Mouse (Mus musculus) adrenal gland, postnatal 4 days (tissue): ENCODE data around the gene Tmem52b. TPM values are rescaled to one million over a fixed set of nuclear protein-coding genes. Genes with fewer than 3 reads are reported as not detected.

Source experiments
- total RNA-seq, 2 experiments: library from RNA; stranded (reverse); gene quantifications; 2 replicates each; pipeline ENCODE4 v1.2.3; 2021

The Tmem52b gene
- total RNA-seq, 2 experiments from 2014 or later = 0.96 to 31.1 TPM

Other genes with a start within 250 kb of the Tmem52b start
- gene Cd69, start 237.1 kb upstream of the Tmem52b start, total RNA-seq = under 1 TPM in 1 of 2 experiments, not detected in 1; 0.34 TPM
- not detected for gene 4922502D21Rik, start 180.8 kb upstream of the Tmem52b start, total RNA-seq
- 1 to 10 TPM; 1.1 to 2.0 TPM for gene Clec12a, start 169.9 kb upstream of the Tmem52b start, total RNA-seq
- under 1 TPM in 1 of 2 experiments, not detected in 1; 0.31 TPM for gene Clec12b, start 126.7 kb upstream of the Tmem52b start, total RNA-seq
- 1 to 10 TPM; 2.2 to 3.9 TPM for gene Clec1b, start 115.3 kb upstream of the Tmem52b start, total RNA-seq
- under 1 TPM; 0.31 to 0.40 TPM for gene Clec9a, start 103.7 kb upstream of the Tmem52b start, total RNA-seq
- 10 to 100 TPM in 1 of 2 experiments, 1 to 10 TPM in 1; 9.2 to 11.1 TPM for gene Clec1a, start 60.6 kb upstream of the Tmem52b start, total RNA-seq
- under 1 TPM; 0.36 to 0.65 TPM for gene Olr1, start 5.4 kb upstream of the Tmem52b start, total RNA-seq
- gene Gabarapl1, start 20.6 kb downstream of the Tmem52b start, total RNA-seq = 100 to 1,000 TPM; 135 to 141 TPM
- not detected for gene Klre1, start 65.3 kb downstream of the Tmem52b start, total RNA-seq
- gene Klrd1, start 79.2 kb downstream of the Tmem52b start, total RNA-seq = 1 to 10 TPM in 1 of 2 experiments, under 1 TPM in 1; 0.56 to 1.1 TPM
- gene Klrk1, start 111.3 kb downstream of the Tmem52b start, total RNA-seq = under 1 TPM; 0.25 to 0.34 TPM
- not detected for gene Klrc3, start 130.8 kb downstream of the Tmem52b start, total RNA-seq
- not detected for gene Klrc2, start 148.1 kb downstream of the Tmem52b start, total RNA-seq
- gene Klrc1, start 166.4 kb downstream of the Tmem52b start, total RNA-seq = under 1 TPM in 1 of 2 experiments, not detected in 1; 0.14 TPM
- gene Klri1, start 204.6 kb downstream of the Tmem52b start, total RNA-seq = not detected
- gene Klri2, start 227.9 kb downstream of the Tmem52b start, total RNA-seq = not detected